Mouse (Mus musculus): ENCODE measurements at regions not wholly inside any gene's neighbourhood (a gene's known extent, or its start where the extent isn't known, plus 50 kb on each side); places are given as distances from the start of the nearest gene placed in this dataset.

- no peak overlapping the region for H3K4me2 ChIP-seq (replicated peaks; ENCODE audit: low read depth, low read length)
- no peaks in the 10 kb centered on the region for H3K9me3 ChIP-seq (ENCODE audit: control insufficient read depth, low read depth, low read length)
- no peaks in the 10 kb centered on the region for H3K36me3 ChIP-seq (ENCODE audit: control insufficient read depth, insufficient read depth, low read length)
- no peak for ATAC-seq (ENCODE audit: insufficient number of reproducible peaks, insufficient read depth, low FRiP score, low read depth)
- 56% methylated on average over 4 of the region's 4 CpGs for WGBS
- no peaks in the 10 kb centered on the region for H3K4me1 ChIP-seq (ENCODE audit: control insufficient read depth, insufficient read depth, low read length)
- H3K4me3 ChIP-seq (ENCODE audit: low read depth, low read length) = no peak overlapping the region
- no peak overlapping the region for H3K27ac ChIP-seq (ENCODE audit: low read length)
- no peaks in the 10 kb centered on the region for H3K27me3 ChIP-seq (ENCODE audit: control insufficient read depth, insufficient read depth, low read length)
- H3K9ac ChIP-seq (replicated peaks; ENCODE audit: low read depth, low read length) = no peak overlapping the region
These were observed 390.5 kb downstream of the Ccdc171 start for GRCm38 (mm10) chr4:83915871-83916270.

- 91% methylated on average over 4 of the region's 4 CpGs for WGBS
These were observed 391.7 kb downstream of the Ccdc171 start for GRCm38 (mm10) chr4:83917009-83917408.

DNA sequence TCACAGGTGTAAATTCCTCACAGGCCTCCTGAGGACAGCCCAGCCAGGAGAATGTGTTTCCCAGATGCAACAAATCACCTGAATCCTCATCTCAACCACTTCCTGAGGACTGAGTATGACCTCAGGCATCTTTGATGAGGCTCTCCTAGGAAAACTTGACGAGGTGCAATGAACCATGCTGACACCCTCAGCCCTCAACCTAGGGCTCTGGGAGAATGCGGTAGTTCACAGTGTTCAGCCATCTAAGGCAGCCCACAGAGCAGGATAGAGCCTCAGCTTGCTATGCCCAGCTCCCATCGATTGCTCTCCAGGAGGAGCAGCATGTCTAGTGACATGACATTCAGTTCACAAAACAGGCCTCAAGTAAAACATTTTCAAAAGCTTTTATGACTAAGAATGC is 392.7 kb downstream of the Ccdc171 start:
- 84% methylated on average over 3 of the region's 3 CpGs for WGBS
- no peak overlapping the region for H3K27ac ChIP-seq (ENCODE audit: low read length)
- H3K4me3 ChIP-seq (ENCODE audit: low read depth, low read length) = no peak overlapping the region
- no peak for ATAC-seq (ENCODE audit: insufficient number of reproducible peaks, insufficient read depth, low FRiP score, low read depth)
- H3K9ac ChIP-seq (replicated peaks; ENCODE audit: low read depth, low read length) = no peak overlapping the region
- no peaks in the 10 kb centered on the region for H3K27me3 ChIP-seq (ENCODE audit: control insufficient read depth, insufficient read depth, low read length)
- H3K9me3 ChIP-seq (ENCODE audit: control insufficient read depth, low read depth, low read length) = no peaks in the 10 kb centered on the region
- H3K4me2 ChIP-seq (replicated peaks; ENCODE audit: low read depth, low read length) = no peak overlapping the region
- H3K4me1 ChIP-seq (ENCODE audit: control insufficient read depth, insufficient read depth, low read length) = no peaks in the 10 kb centered on the region
- no peaks in the 10 kb centered on the region for H3K36me3 ChIP-seq (ENCODE audit: control insufficient read depth, insufficient read depth, low read length)

More at GRCm38 (mm10) chr4:83917009-83917408, 391.7 kb downstream of the Ccdc171 start:
- Histone ChIP-seq H3K36me3 (ENCODE audit: control insufficient read depth, insufficient read depth, low read length) (no peaks in the 10 kb centered on the region), H3K9ac (replicated peaks; ENCODE audit: low read depth, low read length) (no peak overlapping the region), H3K9me3 (ENCODE audit: control insufficient read depth, low read depth, low read length) (no peaks in the 10 kb centered on the region), H3K27ac (ENCODE audit: low read length) (no peak overlapping the region), H3K27me3 (ENCODE audit: control insufficient read depth, insufficient read depth, low read length) (no peaks in the 10 kb centered on the region), H3K4me1 (ENCODE audit: control insufficient read depth, insufficient read depth, low read length) (no peaks in the 10 kb centered on the region), H3K4me2 (replicated peaks; ENCODE audit: low read depth, low read length) (no peak overlapping the region), H3K4me3 (ENCODE audit: low read depth, low read length) (no peak overlapping the region)
- ATAC-seq (ENCODE audit: insufficient number of reproducible peaks, insufficient read depth, low FRiP score, low read depth) = no peak

- no peaks in the 10 kb centered on the region for H3K4me1 ChIP-seq (ENCODE audit: control insufficient read depth, insufficient read depth, low read length)
- 34% methylated on average over 1 of the region's 1 CpGs for WGBS
These were observed 393.7 kb downstream of the Ccdc171 start for GRCm38 (mm10) chr4:83919041-83919440.

GRCm38 (mm10) chr4:83925118-83925842 is 399.9 kb downstream of the Ccdc171 start:
- Histone ChIP-seq H3K4me1 (ENCODE audit: control insufficient read depth, insufficient read depth, low read length) (peaks cover 12% of the 10 kb centered on the region; the same call in 1 of the 2 replicates), H3K27me3 (ENCODE audit: control insufficient read depth, insufficient read depth, low read length) (no peaks in the 10 kb centered on the region), H3K9ac (replicated peaks; ENCODE audit: low read depth, low read length) (no peak overlapping the region), H3K36me3 (ENCODE audit: control insufficient read depth, insufficient read depth, low read length) (no peaks in the 10 kb centered on the region), H3K9me3 (ENCODE audit: control insufficient read depth, low read depth, low read length) (no peaks in the 10 kb centered on the region), H3K4me3 (ENCODE audit: low read depth, low read length) (no peak overlapping the region), H3K27ac (ENCODE audit: low read length) (peak overlapping the region; percentile 87), H3K4me2 (replicated peaks; ENCODE audit: low read depth, low read length) (no peak overlapping the region)
- WGBS = 56% methylated on average over 8 of the region's 8 CpGs
- ATAC-seq (ENCODE audit: insufficient number of reproducible peaks, insufficient read depth, low FRiP score, low read depth) = no peak

More at GRCm38 (mm10) chr4:83919041-83919440, 393.7 kb downstream of the Ccdc171 start:
- Histone ChIP-seq H3K36me3 (ENCODE audit: control insufficient read depth, insufficient read depth, low read length) (no peaks in the 10 kb centered on the region), H3K4me2 (replicated peaks; ENCODE audit: low read depth, low read length) (no peak overlapping the region), H3K27me3 (ENCODE audit: control insufficient read depth, insufficient read depth, low read length) (no peaks in the 10 kb centered on the region), H3K4me3 (ENCODE audit: low read depth, low read length) (no peak overlapping the region), H3K27ac (ENCODE audit: low read length) (no peak overlapping the region), H3K9ac (replicated peaks; ENCODE audit: low read depth, low read length) (no peak overlapping the region), H3K9me3 (ENCODE audit: control insufficient read depth, low read depth, low read length) (no peaks in the 10 kb centered on the region)
- no peak for ATAC-seq (ENCODE audit: insufficient number of reproducible peaks, insufficient read depth, low FRiP score, low read depth)

- no peaks in the 10 kb centered on the region for H3K9me3 ChIP-seq (ENCODE audit: control insufficient read depth, low read depth, low read length)
- ATAC-seq (ENCODE audit: insufficient number of reproducible peaks, insufficient read depth, low FRiP score, low read depth) = peak; percentile 49; the same call in 1 of the 2 replicates
- H3K4me3 ChIP-seq (ENCODE audit: low read depth, low read length) = no peak overlapping the region
- 21% methylated on average over 11 of the region's 11 CpGs for WGBS
- H3K4me2 ChIP-seq (replicated peaks; ENCODE audit: low read depth, low read length) = no peak overlapping the region
- H3K27ac ChIP-seq (ENCODE audit: low read length) = peak overlapping the region; percentile 87
- no peaks in the 10 kb centered on the region for H3K27me3 ChIP-seq (ENCODE audit: control insufficient read depth, insufficient read depth, low read length)
- H3K9ac ChIP-seq (replicated peaks; ENCODE audit: low read depth, low read length) = no peak overlapping the region
- H3K36me3 ChIP-seq (ENCODE audit: control insufficient read depth, insufficient read depth, low read length) = no peaks in the 10 kb centered on the region
- H3K4me1 ChIP-seq (ENCODE audit: control insufficient read depth, insufficient read depth, low read length) = peaks cover 12% of the 10 kb centered on the region; the same call in 1 of the 2 replicates
These were observed 400.9 kb downstream of the Ccdc171 start for GRCm38 (mm10) chr4:83926195-83926731.

DNA sequence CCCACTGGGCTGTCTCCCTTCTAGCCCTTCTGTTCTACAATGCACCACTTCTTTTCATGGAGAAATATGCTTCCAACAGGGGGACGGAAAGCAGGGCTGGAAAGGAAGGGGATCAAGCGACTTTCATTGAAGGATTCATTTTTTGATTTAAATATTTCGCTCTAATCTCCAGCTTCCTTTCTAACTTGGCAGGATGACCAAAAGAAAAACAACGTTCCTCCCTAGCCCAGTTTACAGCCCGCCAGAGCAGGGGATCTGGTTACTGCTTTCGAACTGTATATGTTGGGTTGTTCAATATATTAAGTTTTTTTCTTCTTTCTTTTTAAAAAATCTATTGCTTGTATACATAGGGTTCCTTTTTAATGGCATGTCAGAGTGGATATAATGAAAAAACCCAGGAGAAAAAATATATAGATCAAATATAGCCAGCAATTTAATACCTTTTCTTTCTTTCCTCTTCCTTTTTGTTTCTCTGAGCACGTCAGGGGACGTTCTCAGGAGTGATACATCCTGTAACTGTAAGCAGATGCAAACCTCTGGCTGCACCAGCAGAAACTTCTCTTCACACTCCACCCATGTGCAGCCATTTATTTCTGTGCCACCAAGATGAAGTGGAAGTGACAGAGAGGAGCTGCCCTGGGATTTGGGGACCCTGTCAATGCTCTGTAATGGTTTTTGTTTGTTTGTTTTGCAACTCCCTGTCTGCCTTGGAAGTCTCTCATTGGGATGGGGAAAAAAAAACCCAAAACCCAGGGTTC is 406.7 kb downstream of the Ccdc171 start:
- no peaks in the 10 kb centered on the region for H3K9me3 ChIP-seq (ENCODE audit: control insufficient read depth, low read depth, low read length)
- no peak overlapping the region for H3K9ac ChIP-seq (replicated peaks; ENCODE audit: low read depth, low read length)
- WGBS = 31% methylated on average over 8 of the region's 8 CpGs
- H3K4me3 ChIP-seq (ENCODE audit: low read depth, low read length) = no peak overlapping the region
- H3K36me3 ChIP-seq (ENCODE audit: control insufficient read depth, insufficient read depth, low read length) = no peaks in the 10 kb centered on the region
- no peak overlapping the region for H3K4me2 ChIP-seq (replicated peaks; ENCODE audit: low read depth, low read length)
- H3K27ac ChIP-seq (ENCODE audit: low read length) = peak overlapping the region; percentile 44; the same call in 1 of the 2 replicates
- no peaks in the 10 kb centered on the region for H3K27me3 ChIP-seq (ENCODE audit: control insufficient read depth, insufficient read depth, low read length)
- H3K4me1 ChIP-seq (ENCODE audit: control insufficient read depth, insufficient read depth, low read length) = peaks cover 3% of the 10 kb centered on the region; the same call in 1 of the 2 replicates
- no peak for ATAC-seq (ENCODE audit: insufficient number of reproducible peaks, insufficient read depth, low FRiP score, low read depth)

DNA sequence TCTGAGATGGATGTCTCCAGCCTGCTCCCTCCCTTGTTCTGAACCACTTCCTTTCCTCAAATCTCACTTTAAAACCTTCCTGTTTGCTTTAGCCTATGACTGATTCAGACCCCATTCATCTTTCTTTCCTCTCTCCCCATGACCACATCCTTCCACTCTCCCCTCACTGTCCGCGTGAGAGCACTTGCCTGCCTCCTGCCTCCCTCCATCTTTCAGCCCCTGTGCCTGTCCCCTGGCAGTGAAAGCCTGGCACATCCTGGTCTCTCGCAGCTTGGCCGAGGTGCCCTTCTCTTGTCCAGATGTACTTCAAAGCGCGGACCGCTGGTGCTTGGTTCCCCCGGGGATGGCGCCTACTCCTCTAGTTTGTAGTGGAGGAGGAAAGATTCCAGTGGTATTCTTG is 416.3 kb downstream of the Ccdc171 start:
- peak overlapping the region; percentile 64; the same call in 1 of the 2 replicates for H3K27ac ChIP-seq (ENCODE audit: low read length)
- H3K36me3 ChIP-seq (ENCODE audit: control insufficient read depth, insufficient read depth, low read length) = no peaks in the 10 kb centered on the region
- no peak overlapping the region for H3K9ac ChIP-seq (replicated peaks; ENCODE audit: low read depth, low read length)
- H3K4me3 ChIP-seq (ENCODE audit: low read depth, low read length) = no peak overlapping the region
- WGBS = 70% methylated on average over 9 of the region's 9 CpGs
- H3K27me3 ChIP-seq (ENCODE audit: control insufficient read depth, insufficient read depth, low read length) = no peaks in the 10 kb centered on the region
- H3K9me3 ChIP-seq (ENCODE audit: control insufficient read depth, low read depth, low read length) = no peaks in the 10 kb centered on the region
- H3K4me1 ChIP-seq (ENCODE audit: control insufficient read depth, insufficient read depth, low read length) = no peaks in the 10 kb centered on the region
- H3K4me2 ChIP-seq (replicated peaks; ENCODE audit: low read depth, low read length) = no peak overlapping the region
- ATAC-seq (ENCODE audit: insufficient number of reproducible peaks, insufficient read depth, low FRiP score, low read depth) = no peak
